Mouse (Mus musculus): ENCODE data around the gene Gng7. TPM values are rescaled to one million over a fixed set of nuclear protein-coding genes. Genes with fewer than 3 reads are reported as not detected.
A peak's percentile ranks its signal among the peaks of the same experiment; 100 is the strongest.

The Gng7 gene
- total RNA-seq, 4 experiments from 2014 or later: 9.4 to 16.6 (median 12.9) TPM

- DNase-seq: no peak
Measured at GRCm38 (mm10) chr10:81025639-81026275, 11.0 kb upstream of the Gng7 start, which contains the start of gene Diras1. Diras1 (minus strand) TSS chr10:81025662.

- DNase-seq: no peak
Measured at GRCm38 (mm10) chr10:81025047-81025621, 10.4 kb upstream of the Gng7 start.

GRCm38 (mm10) chr10:81024346-81024937 is 9.7 kb upstream of the Gng7 start:
- no peak for DNase-seq

GRCm38 (mm10) chr10:81022744-81023143 is 8.0 kb upstream of the Gng7 start:
- DNase-seq: no peak

GRCm38 (mm10) chr10:81021547-81022110 is 6.9 kb upstream of the Gng7 start:
- no peak for DNase-seq

GRCm38 (mm10) chr10:81020207-81020606 is 5.5 kb upstream of the Gng7 start:
- no peak for DNase-seq

DNA sequence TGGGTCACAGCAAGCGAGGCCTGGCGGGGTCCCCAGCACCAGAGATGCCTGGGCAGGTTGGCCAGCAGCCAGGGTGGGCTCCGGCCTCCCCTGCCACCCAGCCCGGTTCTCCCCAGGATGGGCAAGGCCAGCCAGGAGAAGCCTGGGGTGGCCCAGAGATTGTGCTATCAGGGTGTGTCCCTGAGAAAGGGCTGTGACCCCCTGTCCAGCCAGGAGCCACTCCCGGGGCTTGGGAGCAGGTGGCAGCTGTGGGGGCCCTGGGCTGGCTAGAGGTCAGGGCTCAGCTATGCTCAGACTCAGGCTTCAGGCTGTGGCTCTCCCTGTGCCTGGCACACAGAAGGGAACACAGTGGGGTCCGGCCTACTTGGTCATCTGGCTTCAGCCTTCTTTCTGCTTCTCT is 4.9 kb upstream of the Gng7 start:
- DNase-seq: no peak

DNA sequence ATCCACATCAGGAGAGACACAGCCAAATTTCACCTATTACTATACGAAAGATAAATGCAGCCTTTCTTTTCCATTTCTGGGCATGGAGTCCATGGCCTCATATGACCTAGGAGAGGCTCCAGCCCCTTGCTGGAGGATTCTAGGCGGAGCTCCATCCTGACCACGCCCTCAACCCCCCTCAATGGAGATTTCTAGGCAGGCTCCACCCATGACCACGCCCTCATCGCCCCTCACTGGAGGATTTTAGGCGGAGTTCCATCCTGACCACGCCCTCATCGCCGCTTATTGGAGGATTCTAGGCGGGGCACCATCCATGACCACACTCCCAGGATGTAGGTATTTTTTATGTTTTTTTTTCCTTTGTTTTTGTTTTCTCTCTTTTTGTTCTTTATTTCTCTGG is 3.6 kb upstream of the Gng7 start:
- DNase-seq: no peak

GRCm38 (mm10) chr10:81016645-81017044 is 1.9 kb upstream of the Gng7 start:
- DNase-seq: no peak

GRCm38 (mm10) chr10:81015666-81016065 is 921 bp upstream of the Gng7 start:
- DNase-seq: no peak

DNA sequence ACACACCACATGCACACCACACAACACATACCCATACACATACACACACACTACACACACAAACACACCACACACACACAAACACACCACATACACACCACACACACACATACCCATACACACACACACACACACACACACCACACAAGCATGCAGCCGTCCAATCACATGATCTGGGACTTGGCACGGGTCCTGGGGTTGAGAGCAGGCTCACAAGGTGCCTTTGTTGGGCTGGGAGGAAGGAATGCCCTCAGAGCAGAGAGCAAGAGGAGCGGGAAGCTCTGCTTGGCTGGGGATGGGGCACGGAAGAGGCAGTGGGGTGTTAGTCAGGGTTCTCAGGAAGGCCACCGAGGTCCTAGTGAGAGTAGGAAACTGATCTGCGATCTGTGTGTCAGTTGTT is 3.9 kb downstream of the Gng7 start:
- DNase-seq: no peak

GRCm38 (mm10) chr10:81007240-81007639 is 7.5 kb downstream of the Gng7 start:
- no peak for DNase-seq

DNA sequence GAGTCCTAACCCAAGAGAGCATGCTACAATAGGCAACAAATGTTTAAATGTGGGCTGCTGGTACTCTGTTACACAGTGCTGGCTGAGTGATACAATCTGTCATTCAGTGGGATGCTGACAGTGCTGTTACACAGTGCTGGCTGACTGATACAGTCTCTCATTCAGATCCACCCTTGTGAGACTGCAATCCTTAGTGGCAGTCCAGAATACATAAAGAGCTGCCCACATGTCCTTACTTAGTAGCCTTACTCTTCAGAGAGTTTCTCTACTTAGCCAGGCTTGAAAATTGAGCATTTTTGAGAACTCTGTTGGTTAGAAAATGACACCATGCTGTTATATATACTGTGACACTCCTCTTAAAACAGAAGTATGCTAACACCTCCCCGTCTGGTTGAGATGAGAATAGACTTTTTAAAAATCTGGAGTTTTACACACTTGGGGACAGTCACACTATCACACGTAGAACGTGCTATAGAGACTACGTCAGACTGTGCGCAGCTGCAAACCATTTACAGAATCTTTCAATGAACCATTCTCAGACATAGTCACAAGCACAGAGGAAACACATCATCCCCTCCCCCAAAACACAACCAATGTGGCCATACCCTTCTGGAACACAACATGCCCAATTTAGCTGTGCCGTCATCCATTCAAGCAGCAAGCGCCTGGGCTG is 8.6 kb downstream of the Gng7 start:
- DNase-seq: no peak

- no peak for DNase-seq
Measured at GRCm38 (mm10) chr10:81001161-81001560, 13.6 kb downstream of the Gng7 start.

DNA sequence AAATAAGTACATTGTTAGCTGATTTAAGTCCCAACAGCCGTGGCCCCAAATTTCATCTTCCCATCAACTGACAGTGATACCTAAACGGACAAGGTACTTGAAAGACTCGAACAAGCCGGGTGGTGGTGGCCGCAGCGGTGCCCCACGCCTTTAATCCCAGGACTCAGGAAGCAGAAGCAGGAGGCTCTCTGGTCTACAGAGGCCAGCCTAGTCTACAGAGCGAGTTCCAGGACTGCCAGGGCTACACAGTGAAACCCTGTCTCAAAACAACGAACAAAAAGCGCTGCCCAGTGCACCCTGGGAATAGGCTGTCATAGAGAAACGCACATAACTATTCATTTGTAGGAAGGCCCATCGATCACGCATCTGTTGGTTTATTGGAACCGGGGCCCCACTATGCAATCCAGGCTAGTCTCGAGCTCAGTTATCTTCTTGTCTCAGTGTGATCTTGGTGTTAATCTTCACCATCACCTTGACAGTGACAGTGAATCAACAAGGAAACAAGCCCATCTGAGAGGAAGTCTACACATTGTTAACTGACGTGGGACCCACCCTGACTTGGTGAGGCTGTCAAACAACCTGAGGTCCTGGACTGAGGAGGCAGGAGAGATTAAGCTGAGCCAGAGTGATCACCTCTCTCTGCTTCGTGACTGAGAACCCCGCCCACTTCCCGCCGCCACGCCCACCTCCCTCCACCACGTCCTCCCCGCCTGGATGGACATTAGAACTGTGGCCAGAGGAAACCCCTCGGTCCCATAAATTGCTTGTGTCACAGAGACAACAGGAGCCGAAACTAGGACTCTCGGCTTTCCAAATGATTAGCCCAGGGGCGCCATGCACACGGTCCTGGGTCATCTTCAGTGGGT is 14.3 kb downstream of the Gng7 start:
- no peak for DNase-seq

- DNase-seq: peak; percentile 84
Measured at GRCm38 (mm10) chr10:80999362-81000196, 15.2 kb downstream of the Gng7 start.

GRCm38 (mm10) chr10:80998778-80999177 is 16.0 kb downstream of the Gng7 start:
- DNase-seq: no peak

GRCm38 (mm10) chr10:80998021-80998420 is 16.7 kb downstream of the Gng7 start:
- DNase-seq: no peak

- no peak for DNase-seq
Measured at GRCm38 (mm10) chr10:80997332-80997731, 17.4 kb downstream of the Gng7 start.

- DNase-seq: no peak
Measured at GRCm38 (mm10) chr10:80996501-80996900, 18.2 kb downstream of the Gng7 start.

- DNase-seq: peak; percentile 66
Measured at GRCm38 (mm10) chr10:80995091-80995632, 19.6 kb downstream of the Gng7 start.

Measured in adrenal gland, adult 8-10 months (tissue).